Mouse (Mus musculus) liver, embryonic 14.5 days (tissue): ENCODE results near the gene Ankfy1.

ENCODE experiments used
- CTCF ChIP-seq: IDR thresholded peaks from 2 replicates; pipeline ENCODE4 v1.5.1; 2016; ENCODE audit warnings: antibody characterized with exemption, low read depth, control low read depth
- EP300 ChIP-seq: IDR thresholded peaks from 2 replicates; pipeline ENCODE4 v1.6.1; 2016; ENCODE audit warnings: antibody characterized with exemption, low read depth

DNA sequence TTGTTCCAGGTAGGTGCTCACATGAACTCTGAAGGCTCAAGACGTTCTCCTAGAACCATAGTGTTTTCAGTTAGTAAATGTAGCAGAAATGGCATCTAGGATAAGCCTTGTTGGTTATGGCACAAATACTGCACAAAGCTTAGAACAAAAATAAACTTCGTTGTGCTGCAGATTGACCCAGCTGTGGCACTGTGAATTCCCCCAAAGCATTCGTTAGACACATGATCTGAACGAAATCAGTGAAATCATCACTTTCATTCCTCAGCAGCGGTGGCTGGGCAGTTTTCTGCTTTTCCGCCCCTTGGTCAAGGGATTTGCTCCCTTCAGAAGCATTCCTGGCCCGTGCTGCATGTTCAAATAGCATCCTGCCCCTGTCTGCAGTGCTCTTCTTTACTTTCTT is 128.3 kb downstream of the Ankfy1 start:
- TF ChIP-seq CTCF (no peak), EP300 (no peak)
